Mouse (Mus musculus) common myeloid progenitor, adult 5-6 weeks (primary cell): Measurements from ENCODE around the gene Skp1a. TPM values are rescaled to one million over a fixed set of nuclear protein-coding genes. Genes with fewer than 3 reads are reported as not detected.
"Not testable (repeated sequence)": the region's sequence is repeated elsewhere in the genome, so short reads cannot be mapped to it uniquely, and the experiment has no call there.

Experiments used
- ATAC-seq: replicated peaks from 2 replicates; pipeline ENCODE4 v1.8.0; 2016; ENCODE audit warnings: low read depth, mild to moderate bottlenecking, moderate TSS enrichment, inconsistent platforms; ENCODE audit not compliant: poor library complexity, severe bottlenecking
- total RNA-seq: library from RNA; stranded (forward); fragments of 200-1000, 187-1606 nt; gene quantifications from 2 replicates; pipeline ENCODE4 v1.2.3, GENCODE M21; 2017

Gene Skp1a
- total RNA-seq = 277 and 287 TPM in 2 replicates

DNA sequence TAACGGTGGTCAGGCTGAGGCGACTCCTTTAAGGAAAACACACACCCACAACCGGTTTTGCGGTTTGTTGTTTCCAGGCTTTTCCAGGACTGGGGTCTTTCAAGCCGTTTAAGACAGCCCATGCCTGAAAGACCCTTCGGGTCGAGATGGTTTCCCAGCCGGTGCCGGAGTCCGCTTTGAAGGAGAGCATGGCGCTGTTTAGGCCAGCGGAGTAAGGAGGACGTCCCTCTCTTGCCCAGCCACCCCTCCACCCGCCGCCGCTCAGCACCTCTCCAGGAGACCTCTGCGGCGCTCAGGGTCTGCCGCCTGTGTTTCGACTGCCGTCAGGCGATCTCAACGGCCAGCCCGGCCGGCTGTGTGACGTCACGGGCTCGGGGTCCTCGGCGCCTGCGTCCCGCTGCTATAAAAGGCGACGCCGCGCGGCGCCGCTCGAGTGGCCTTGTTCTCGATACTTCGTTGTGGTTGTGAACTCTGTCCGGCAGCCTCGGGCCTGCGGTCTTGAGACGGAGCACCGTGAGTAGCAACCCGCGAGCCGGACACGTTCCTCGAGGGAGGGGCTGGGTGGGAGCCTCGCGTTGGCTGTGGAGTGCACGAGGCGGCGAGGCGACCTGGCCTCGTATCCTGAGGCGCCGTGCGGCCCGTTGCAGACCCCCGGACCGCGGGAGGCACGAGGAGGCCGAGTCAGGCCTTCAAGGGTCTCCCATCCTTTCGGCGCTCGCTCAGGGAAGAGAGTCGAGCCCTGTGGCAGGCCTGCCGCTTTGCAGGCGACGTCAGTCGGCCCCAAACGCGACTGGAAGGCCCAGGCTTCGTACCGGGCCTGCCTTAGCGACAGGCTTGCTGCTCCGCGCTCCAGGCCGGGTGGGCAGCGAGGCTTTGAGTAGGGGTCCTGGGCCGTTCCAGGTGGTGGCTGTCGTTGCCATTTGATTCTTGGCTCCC lies at the start of gene Skp1a:
Skp1a (plus strand) TSS at position 390 of the 936 bp plus-strand sequence.
- ATAC-seq = peak; percentile 81

DNA sequence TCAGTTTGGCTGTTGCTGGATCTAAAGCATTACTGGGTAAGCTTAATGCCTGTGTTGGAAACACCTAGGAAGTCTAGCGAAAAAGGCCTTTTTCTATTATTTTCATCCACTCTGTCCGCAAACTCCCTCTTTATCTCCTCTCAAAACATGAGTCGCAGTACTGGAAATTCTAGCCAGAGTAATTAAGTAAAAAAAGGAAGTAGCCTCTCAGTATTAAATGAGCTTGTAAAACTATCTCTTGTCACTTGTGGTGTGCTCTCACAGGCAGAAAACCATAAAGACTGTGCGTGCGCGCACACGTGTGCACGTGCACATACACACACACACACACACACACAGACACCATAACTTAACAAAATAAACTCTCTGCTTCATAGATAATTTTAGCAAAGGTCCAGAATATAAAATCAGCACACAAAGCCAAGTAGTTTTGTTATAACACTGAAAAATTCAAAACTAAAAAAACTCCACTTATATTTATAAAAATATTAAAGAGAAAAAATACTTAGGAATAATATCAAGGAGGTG lies 35.2 kb upstream of the Skp1a start:
- ATAC-seq = peak; percentile 72; the same call in 1 of the 2 replicates

DNA sequence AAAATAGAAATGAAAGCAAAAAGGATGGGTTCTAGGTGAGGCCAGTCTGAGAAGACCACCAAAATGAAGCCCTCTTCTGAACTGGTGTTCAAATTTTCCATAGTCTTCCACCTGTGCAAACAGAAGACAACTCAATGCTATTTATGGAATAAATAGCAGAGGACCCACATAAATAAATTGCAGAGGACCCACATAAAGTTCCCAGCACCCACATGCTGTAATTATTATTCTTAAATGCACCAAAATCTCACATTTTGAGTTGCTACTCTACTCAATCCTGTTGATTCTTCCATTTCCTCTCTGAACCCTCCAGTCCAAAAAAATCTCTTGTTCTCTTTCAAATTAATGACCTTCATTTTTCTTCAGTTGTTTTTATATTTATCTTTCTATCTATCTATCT lies 17.9 kb upstream of the Skp1a start, which contains the start of gene Olfr1371:
Olfr1371 (minus strand) TSS at position 101 of the 400 bp plus-strand sequence.
- no peak for ATAC-seq

DNA sequence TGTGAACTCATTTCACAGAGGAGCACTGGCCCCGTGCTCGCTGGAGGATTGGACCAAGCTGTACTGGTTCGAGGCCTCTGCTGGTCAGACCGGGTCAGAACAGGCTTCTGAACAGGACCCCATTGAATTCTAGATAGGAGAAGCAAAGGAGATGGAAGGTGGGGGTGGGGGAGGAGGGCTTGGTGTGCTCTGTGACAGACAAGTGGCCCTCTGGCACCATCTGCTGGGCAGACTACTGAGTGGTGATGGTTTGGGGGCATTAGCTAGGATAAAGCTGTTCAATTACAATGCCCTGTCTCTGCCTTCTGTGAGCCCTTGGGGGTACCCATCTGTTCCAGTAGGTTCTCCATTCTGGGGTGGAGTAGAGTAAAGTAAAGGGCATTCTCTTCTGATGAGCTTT lies 11.5 kb upstream of the Skp1a start:
- peak; percentile 90 for ATAC-seq

- ATAC-seq = not testable (repeated sequence)
Measured at GRCm38 (mm10) chr11:52221921-52222320, 9.9 kb upstream of the Skp1a start.

GRCm38 (mm10) chr11:52222891-52223290 lies 8.9 kb upstream of the Skp1a start:
- no peak for ATAC-seq

DNA sequence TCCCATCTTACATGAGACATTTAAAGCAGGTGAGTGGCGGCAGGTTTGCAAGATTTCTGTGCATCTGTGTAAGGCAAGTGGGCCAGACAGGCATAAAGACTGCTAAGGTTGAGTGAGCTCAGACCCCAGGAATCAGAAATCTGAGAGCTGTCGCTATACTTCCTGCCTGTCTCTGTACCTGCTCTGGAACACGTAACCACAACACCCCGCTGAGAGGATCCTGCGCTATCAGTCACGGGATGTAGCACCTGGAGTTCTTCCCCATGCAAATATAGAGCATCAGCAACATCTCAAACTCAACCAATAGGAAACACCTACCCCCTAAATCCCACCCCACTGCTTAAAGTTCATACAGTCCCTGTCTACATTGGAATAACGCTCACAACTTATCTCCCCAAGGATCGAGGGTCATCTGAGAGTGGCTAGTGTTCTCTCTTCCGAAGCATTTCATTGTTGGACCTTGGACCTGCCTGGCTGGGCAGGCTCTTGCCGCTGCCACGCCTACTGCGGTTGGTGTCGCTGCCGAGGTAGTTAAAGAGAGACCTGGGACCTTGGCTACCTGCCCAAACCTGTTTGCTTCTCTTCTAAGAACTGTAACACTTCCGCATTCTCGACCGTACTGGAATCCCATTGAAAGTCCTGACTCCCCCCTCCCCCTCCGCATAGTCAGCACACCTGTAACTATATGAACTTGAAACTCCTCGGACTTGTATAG lies 7.7 kb upstream of the Skp1a start:
- peak; percentile 27; the same call in 1 of the 2 replicates for ATAC-seq

DNA sequence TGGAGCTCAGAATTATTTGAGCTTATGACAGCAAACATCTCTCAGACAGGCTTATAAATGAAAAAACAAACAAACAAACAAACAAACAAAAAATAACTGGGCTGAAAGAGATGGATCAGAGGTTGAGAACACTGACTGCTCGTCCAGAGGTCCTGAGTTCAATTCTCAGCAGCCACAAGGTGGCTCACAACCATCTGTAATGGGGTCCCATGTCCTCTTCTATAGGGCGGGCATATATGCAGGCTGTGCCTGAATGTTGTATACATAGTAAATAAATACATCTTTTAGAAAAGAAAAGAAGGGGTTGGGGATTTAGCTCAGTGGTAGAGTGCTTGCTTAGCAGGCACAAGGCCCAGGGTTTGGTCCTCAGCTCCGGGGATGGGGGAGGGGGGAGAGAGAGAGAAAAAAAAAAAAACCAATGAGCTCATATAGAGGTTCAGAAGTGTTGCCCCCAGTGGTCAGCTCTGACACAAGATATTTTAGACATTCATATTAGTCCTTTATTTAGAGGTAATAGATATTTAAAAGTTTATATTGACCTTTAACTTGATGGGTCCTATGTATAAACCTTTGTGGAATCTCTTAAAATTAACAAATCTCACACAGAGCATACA lies 5.7 kb upstream of the Skp1a start:
- no peak for ATAC-seq

DNA sequence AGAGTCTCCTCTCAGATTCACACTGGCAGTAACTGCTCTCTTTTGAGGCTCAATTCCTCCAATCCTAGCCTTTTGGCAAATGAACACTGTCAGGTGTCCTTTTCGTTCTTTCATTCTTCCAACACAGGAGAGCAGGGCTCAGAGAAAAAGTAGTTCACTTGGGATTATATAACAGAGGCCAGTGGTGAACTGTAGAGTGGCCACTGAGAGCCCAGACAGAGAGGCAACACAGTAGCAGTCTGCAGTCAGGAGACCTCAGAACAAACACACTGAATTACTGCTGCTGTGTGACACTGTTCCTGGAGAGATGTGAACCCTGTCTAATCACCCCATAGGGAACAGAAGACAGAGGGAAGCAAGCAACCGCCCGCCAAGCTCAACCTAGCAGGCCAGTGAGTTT lies 4.7 kb upstream of the Skp1a start:
- no peak for ATAC-seq

- ATAC-seq = no peak
Measured at GRCm38 (mm10) chr11:52227466-52228226, 4.1 kb upstream of the Skp1a start.

GRCm38 (mm10) chr11:52228722-52229448 lies 2.9 kb upstream of the Skp1a start:
- ATAC-seq = no peak

- no peak for ATAC-seq
Measured at GRCm38 (mm10) chr11:52230694-52231093, 1.1 kb upstream of the Skp1a start.

- ATAC-seq = no peak
Measured at GRCm38 (mm10) chr11:52233043-52233653, 1.4 kb downstream of the Skp1a start.

- no peak for ATAC-seq
Measured at GRCm38 (mm10) chr11:52233906-52234305, 2.1 kb downstream of the Skp1a start.

GRCm38 (mm10) chr11:52234509-52234908 lies 2.7 kb downstream of the Skp1a start:
- no peak for ATAC-seq

GRCm38 (mm10) chr11:52240898-52241542 lies 9.2 kb downstream of the Skp1a start:
- ATAC-seq = no peak

GRCm38 (mm10) chr11:52249452-52249851 lies 17.7 kb downstream of the Skp1a start:
- ATAC-seq = no peak

DNA sequence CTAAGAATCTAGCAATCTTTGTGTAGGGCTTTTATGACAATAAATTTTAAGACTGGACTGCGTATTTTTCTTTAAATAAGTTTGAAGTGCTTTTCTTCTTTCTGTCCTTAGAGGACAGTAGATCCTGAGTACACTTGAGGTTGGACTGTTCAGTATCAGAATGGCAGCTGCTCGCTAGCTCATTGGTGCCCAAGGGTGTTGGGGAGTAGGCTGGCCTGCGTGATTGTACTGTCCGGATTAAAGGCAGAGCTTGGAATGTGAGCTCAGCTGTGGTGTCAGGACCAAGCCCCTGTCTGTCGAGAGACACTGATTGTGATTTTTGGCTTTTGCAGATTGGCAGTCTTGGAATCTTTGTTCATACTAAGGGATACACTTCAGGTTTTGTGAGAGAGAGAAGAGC lies 20.0 kb downstream of the Skp1a start:
- no peak for ATAC-seq
